Mouse (Mus musculus) frontal cortex, postnatal 10 days (tissue): Measurements from ENCODE around the gene Tuba3a.

ENCODE experiments used
- DNase-seq, 2 experiments: peaks; one replicate each; pipeline ENCODE4 v3.0.0; 2022; ENCODE audit warnings: low spot score in 2 of 2, mixed read lengths in 1 of 2

The Tuba3a gene

DNA sequence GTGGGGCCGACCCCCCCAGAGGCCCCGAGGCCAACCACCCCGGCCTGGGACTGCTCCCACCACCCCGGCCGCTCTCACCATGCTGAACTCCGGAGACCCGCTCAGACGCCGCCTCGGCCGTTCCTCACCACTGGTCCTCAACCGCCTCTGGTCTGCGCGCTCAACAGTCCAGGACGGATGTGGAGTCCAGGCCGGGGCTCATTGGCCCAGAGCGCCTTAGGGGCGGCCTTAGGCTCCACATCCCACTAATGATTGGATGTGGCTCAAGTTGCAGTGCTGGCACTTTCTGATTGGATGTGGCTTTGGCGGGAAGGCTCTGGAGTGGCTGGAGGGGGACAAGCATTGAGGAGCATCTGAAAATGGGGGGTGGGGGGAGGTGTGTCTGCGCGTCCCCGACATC is at the start of gene Tuba3a:
TSS of gene Tuba3a (minus strand) at position 153 of the 400 bp plus-strand sequence.
- DNase-seq = no peak

GRCm38 (mm10) chr6:125334356-125334755 is 48.5 kb upstream of the Tuba3a start:
- no peak for DNase-seq

GRCm38 (mm10) chr6:125333112-125333899 is 47.5 kb upstream of the Tuba3a start:
- DNase-seq = no peak

- DNase-seq = peak; percentile 62 to 71
These were observed 44.9 kb upstream of the Tuba3a start for GRCm38 (mm10) chr6:125330626-125331326.

DNA sequence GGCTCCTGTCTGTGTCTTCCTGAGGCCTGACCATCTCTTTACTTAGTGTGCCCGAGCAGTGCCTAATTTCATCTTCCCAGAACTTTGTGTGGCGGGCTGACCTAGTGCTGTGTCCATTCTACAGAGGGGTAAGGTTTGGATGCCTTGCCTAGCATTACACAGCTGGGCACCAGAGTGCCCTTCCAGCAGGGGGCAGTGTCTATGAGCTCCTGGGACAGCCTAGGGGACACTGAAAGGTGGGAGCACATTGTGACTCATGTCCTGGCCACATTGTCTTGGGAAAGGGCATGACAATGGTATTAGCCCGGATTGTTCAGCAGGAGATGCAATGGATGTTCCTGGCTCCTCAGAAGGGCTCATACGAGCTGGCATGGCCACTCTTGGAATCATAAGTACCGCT is 42.4 kb upstream of the Tuba3a start:
- DNase-seq = no peak

GRCm38 (mm10) chr6:125325337-125325736 is 39.5 kb upstream of the Tuba3a start:
- no peak for DNase-seq

DNA sequence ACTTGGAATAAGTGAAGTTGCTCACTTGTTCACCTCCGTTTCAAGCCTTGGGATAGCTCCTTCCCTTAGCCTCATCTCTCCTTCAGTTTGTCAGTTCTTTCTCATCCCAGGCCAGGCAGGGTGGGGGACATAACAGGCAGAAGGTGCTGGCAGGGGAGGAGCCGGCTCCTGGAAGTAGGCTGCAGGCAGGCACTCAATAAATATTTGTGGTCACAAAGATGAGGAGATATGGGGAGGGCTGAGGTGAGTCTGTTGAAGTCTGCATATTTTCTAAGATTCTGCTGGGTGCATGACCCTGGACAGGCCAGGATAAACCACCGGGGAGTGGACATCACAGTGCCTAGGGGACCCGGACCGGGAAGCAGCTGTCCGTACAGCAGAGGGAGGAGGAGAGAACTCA is 37.7 kb upstream of the Tuba3a start:
- no peak for DNase-seq

DNA sequence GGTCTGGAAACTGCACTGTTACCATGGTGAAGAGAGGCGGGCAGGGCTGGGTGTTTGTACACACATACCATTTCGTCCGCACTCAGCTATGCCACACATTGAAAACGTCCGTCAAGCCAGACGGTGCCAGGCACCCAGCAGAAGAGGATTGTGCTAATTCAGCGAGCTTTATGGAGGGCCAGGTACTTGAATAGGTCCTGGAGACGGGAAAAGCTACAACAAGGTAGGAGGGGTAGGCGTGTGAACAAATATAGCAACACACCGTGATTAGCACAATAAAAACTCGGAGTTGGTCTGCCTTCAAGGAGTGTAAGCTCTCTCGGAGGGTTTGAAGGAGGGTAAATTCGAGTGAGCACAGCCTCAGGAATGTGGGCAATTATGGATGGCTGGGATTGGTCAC is 37.0 kb upstream of the Tuba3a start:
- no peak for DNase-seq

GRCm38 (mm10) chr6:125321114-125321855 is 35.4 kb upstream of the Tuba3a start:
- no peak for DNase-seq

DNA sequence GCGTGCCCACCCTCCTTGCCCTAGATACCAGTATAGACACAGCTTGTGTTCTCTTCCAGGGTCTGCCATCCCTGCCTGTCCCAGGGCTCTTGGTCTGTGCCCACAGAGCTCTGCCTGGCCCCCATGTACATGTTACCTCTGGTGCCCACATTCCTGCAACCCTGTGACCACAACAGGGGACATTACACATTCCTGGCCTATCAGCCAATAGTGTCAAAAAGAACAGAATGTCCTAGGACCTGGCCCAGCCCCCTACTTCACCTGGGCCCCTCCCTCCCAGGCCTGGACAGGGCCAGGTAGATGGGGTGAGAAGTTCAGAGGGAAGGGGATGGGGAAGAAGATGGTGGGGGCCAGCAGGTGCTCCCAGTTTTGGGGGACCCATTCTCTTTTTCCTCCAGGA is 34.5 kb upstream of the Tuba3a start, which contains the start of gene Scnn1a:
TSS of gene Scnn1a (plus strand) at position 337 of the 400 bp plus-strand sequence.
- DNase-seq = no peak

DNA sequence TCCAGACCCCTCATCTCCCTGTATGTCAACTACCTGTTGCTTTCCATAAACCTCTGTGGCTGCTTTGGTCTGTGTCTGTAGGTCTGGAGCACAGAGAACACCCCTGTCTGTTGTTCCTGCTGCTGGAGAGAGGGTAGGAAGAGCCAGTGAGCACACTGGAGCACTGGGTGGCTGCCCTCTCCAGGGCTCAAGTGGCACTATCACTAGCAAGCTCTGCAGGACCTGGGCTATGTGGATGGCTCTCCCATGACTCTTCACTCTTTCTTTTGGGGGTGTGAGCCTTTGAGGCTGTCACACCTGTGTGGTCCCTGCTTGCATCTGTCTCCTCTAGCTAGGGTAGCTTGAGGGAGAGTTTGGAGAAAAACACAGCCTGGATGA is 34.1 kb upstream of the Tuba3a start:
- DNase-seq = no peak

DNA sequence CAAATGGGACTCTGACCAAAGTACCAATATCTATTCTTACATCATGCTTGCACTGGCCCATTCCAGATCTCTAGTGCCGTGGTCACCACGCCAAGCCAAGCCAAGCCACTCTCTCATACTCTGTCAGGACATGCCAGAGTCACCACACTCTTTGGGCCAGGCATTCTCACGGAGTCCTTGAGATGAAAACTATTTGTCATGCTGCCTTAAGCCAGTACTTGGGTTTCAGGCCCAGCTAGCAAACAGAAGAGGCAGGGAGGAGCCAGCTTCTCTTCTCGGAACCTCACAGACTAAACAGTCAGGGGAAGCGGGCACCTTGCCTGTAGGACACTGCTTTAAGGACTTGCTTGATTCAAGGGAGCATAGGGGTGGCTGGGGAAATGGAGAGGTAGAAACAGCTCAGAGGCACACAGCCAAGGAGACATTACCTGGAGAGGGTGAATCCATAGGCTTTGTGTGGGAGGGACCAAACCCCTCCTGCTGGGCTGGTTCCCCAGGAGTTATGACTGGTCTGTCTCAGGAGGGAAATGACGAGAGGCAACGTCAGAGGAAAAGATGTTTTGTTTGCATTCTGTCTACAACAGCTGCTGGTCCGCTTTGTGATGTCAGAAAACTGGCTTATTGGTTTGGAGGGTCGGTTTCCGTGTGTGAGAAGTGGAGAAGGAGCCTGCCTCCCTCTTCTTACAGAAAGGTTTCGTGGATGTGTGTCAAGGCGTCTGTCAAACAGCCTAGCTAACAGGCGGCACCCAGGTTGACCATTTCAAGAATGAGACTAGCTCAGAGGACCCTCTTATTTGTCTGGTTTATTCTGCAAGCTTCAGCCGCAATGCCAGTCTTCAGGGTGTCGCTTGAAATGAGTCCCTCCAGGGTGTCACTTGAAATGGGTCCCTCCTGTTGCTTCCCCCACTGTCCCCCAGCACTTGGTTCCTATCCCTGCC is 33.4 kb upstream of the Tuba3a start:
- DNase-seq = no peak

- DNase-seq = no peak
These were observed 31.2 kb upstream of the Tuba3a start for GRCm38 (mm10) chr6:125317077-125317476.

DNA sequence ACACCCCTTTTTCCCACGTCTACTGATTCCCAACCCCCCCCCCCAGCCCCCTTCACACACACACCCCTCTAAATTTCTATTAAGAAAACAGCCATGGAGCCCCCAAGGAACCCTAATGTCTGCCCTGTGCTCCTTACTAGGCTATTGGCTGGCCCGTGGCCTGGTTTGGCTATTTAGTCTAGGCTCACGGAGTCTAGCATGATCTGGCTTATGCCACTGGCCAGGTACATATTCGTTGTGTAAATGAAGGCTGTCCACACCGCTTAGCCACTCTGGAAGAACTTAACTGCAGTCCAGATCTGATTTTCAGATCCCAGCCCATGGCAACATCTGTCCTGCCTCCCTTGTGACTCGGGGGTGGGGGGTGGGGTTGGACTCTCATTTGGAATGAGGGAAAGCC is 28.9 kb upstream of the Tuba3a start:
- no peak for DNase-seq

GRCm38 (mm10) chr6:125314231-125314563 is 28.4 kb upstream of the Tuba3a start:
- no peak for DNase-seq

GRCm38 (mm10) chr6:125313546-125314230 is 27.8 kb upstream of the Tuba3a start, which contains the start of gene Ltbr:
Ltbr (minus strand) TSS chr6:125313885.
- peak; percentile 44 to 63 for DNase-seq

DNA sequence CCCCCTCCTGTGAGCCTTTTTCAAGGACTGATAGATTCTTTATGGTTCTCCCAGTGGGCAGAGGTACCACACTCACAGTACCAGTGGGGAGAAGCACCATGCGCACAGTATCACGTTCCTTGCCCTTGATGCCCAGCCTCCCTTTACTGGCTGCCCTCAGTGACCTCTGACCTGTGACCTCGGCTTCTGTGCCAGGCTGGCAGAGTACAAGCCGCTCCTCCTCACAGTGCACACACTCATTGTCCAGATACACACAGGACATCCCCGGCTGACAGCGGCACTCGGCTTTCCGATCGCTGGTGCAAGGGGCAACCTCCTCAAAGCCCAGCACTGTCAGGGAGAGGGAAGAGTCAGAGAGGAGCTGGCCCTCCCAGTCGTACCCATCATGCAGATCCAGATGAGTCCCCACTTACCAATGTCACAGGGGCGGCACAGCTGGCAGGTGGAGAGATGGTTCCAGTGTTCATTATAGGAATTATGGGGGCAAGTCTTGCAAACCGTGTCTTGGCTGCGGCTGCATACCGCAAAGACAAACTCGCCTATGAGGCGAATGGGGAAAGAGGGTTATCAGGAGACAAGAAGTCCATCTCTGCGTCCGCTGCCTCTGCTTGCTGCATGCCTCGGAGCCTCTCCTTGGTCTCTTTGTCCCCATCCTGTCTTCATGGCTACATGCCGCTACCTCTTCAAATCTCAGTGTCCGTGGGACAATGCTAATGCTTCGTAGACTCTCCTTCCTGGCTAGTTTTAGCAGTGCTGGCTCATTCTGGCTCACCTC is 26.9 kb upstream of the Tuba3a start:
- DNase-seq = no peak

- no peak for DNase-seq
These were observed 26.3 kb upstream of the Tuba3a start for GRCm38 (mm10) chr6:125312171-125312570.

DNA sequence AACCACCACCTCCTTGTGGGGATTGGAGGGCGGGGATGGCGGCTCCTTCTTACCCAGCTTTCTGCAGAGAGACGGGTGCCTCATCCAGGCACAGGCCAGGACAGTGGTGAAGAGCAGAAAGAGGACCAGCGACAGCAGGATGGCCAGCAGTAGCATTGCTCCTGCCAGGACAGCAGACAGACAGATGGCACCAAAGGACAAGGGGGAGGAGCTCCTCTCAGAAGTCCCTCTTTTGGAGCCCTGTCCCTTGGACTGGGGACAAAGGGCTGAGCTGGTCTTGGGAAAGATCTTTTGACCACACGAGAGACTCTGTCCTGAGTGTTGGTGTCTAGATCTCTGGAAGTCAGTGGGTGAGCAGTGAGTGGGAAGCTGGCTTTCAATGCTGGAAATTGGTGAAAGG is 23.6 kb upstream of the Tuba3a start:
- no peak for DNase-seq

DNA sequence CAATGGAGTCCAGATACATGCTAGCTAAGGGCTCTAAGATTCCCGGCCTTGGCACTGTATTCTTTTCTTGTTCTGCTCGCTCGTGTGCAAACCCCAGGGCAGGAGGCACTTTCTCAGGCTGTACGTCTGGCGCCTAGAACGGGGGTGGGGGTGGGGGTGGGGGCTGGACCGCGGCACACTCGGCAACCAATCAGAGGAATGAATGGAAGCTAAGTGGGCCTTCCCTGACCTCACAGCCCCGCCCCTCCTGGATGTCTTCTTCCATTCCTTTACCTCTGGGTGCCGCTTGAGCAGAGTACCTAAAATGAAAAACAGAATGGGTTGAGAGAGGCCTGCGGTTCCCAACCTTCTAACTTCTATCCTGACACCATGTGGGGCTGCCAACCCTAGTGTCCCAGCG is 23.1 kb upstream of the Tuba3a start:
- DNase-seq = no peak
